Mouse (Mus musculus) T-cell, adult 2 months (primary cell): Measurements from ENCODE around the gene Atcay.
A peak's percentile ranks its signal among the peaks of the same experiment; 100 is the strongest.

Experiments used
- DNase-seq: peaks from one replicate; pipeline ENCODE4 v3.0.0; 2022; ENCODE audit warnings: low spot score

Atcay gene

GRCm38 (mm10) chr10:81230438-81231332 lies at the start of gene Atcay:
Gene Atcay (minus strand): TSS chr10:81230833.
- DNase-seq, result peak; percentile 18

- no peak for DNase-seq
Measured at GRCm38 (mm10) chr10:81279496-81279895, 48.9 kb upstream of the Atcay start.

GRCm38 (mm10) chr10:81277676-81278075 lies 47.0 kb upstream of the Atcay start:
- DNase-seq, result no peak

DNA sequence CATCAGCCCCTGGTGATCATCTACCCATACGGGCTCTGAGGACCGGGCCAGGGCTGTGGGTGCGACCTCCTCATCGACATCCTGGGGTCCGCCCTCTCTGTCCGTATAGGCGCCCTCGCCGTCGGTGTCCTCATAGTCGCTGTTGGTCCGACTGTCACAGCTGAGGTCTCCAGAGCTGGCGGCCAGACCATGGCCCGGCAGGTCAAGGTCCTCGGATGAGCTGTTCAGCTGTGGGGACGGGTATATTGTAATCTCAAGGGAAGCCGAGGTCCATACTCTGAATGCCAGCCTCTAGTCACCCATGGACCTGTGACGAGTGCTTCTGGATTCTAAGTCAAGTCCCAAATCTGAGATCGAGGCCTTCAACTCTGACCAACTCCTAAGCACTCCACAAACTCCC lies 43.2 kb upstream of the Atcay start:
- DNase-seq, result no peak

GRCm38 (mm10) chr10:81272356-81272755 lies 41.7 kb upstream of the Atcay start:
- no peak for DNase-seq

GRCm38 (mm10) chr10:81268643-81269412 lies 38.2 kb upstream of the Atcay start:
- DNase-seq, result no peak

GRCm38 (mm10) chr10:81268056-81268455 lies 37.4 kb upstream of the Atcay start:
- peak; percentile 70 for DNase-seq

- DNase-seq, result peak; percentile 96
Measured at GRCm38 (mm10) chr10:81266211-81267105, 35.8 kb upstream of the Atcay start, which contains the start of the genes Mrpl54 and Apba3. Gene Mrpl54 (minus strand): TSS chr10:81266934. Gene Apba3 (plus strand): TSS chr10:81266960.

DNA sequence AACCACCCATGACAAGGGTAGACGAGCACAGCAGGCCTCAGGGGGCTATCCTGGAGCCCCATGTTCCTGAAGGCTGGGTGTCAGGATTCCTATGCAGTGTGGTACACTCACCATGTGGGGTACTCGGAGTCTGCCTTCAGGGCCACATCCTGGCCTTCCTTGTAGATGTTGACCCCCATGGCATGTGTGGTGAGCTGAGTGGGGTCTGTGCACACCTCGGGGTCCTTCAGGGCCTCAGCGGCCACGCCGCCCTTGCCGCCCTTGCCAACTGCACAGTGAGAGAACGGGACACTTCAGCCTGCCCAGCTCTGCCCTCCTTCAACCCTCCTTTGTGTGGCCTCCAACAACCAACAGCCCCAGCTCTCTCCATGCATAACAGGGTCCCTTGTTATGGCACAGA lies 34.9 kb upstream of the Atcay start:
- DNase-seq, result no peak

- DNase-seq, result no peak
Measured at GRCm38 (mm10) chr10:81261025-81261424, 30.4 kb upstream of the Atcay start.

GRCm38 (mm10) chr10:81259225-81259884 lies 28.7 kb upstream of the Atcay start:
- DNase-seq, result no peak

DNA sequence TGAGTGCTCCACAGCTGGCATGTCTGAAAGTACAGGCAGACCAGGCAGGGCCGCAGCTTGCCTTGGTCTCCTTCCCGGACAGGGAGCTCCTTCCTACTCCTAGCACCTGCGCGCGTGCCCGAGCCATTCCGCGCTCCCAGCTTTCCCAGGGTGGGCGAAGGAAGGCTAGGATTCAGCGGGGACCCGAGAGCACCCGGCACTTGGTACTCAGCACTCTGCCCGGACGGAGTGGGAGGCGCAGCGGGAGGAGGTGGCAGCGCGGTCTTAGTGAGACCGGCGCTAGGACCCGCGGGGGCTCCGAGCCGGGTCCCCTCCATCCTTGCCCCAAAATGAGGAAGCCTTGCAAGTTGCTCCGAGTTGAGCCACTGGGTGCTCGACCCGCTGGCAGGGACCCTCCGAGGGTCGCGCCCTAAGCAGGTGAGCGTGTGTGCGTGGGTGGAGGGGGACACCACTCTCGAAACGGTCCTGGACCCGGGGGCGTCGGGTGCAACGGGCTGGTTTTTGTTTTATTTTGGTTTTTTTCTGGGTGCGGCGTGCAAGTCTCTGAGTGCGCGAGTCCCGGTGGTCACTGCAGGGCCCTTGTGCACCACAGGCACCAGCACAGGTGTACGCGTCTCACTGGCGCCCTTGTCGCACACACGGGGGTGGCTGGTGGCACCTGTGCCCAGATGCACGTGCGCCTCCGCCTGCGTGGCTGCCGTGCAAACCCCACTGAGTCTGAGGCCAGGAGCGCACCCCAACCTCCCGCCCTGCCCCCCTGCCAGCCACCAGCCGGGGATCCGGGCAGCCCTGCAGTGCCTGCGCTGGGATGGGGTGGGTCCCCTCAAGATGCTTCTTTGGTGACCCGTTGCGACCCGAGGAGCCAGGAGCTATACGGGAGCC lies 26.8 kb upstream of the Atcay start:
- peak; percentile 29 for DNase-seq

DNA sequence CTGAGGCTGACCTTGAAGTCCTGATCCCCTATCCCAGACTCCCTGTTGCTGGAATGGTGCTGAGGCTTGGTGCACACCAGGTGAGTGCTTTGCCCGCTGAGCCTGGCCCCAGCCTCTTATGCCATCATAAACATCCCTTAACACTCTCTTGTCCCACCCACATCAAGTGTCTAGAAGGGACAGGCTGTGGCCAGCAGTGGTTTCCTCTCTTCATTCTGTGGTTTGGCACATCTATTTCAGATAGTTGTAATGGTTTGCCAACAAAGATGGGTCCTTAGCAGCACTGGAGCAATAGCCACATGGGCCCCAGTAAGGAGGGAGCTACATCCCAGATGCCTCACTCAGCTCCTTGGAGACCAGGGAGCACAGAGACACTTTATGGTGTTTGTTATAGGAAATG lies 24.3 kb upstream of the Atcay start:
- DNase-seq, result no peak

- peak; percentile 59 for DNase-seq
Measured at GRCm38 (mm10) chr10:81252424-81253419, 22.1 kb upstream of the Atcay start, which contains the start of gene Matk. Gene Matk (plus strand): TSS chr10:81252935.

GRCm38 (mm10) chr10:81249442-81249841 lies 18.8 kb upstream of the Atcay start:
- no peak for DNase-seq

GRCm38 (mm10) chr10:81247804-81248203 lies 17.2 kb upstream of the Atcay start:
- DNase-seq, result peak; percentile 65

GRCm38 (mm10) chr10:81245166-81245565 lies 14.5 kb upstream of the Atcay start:
- DNase-seq, result no peak

DNA sequence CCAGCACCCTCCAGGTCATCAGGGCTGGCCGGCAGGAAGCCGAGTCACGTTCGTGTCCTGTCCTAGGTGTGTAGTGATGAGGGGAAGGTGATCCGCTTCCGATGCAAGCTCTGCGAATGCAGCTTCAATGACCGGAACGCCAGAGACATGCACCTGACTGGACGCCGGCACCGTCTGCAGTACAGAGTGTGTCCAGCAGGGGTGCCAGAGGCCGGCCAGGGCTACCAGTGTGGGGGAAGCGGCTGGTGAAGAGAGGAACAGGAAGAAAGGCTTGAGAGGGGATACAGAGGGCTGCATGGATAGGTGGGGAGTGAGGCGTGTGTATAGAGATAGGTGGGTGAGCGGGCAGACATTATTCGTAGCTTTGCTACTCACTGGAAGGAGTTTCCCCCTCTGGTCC lies 14.0 kb upstream of the Atcay start:
- peak; percentile 76 for DNase-seq

GRCm38 (mm10) chr10:81244146-81244545 lies 13.5 kb upstream of the Atcay start:
- DNase-seq, result no peak
